Mouse (Mus musculus) right cerebral cortex, adult 2 months (tissue): ENCODE data around the gene Cpm.

Experiments
- DNase-seq, 2 experiments: peaks; one replicate each; pipeline ENCODE4 v3.0.0; 2021 to 2022; ENCODE audit warnings: low spot score in 2 of 2

The Cpm gene

GRCm38 (mm10) chr10:117647964-117648472 lies 18.7 kb downstream of the Cpm start:
- no peak for DNase-seq

- DNase-seq, result no peak
Measured at GRCm38 (mm10) chr10:117648643-117649042, 19.3 kb downstream of the Cpm start.

- DNase-seq, result no peak
Measured at GRCm38 (mm10) chr10:117649292-117650041, 20.2 kb downstream of the Cpm start.

- DNase-seq, result no peak
Measured at GRCm38 (mm10) chr10:117650042-117650655, 20.8 kb downstream of the Cpm start.

- DNase-seq, result no peak
Measured at GRCm38 (mm10) chr10:117650725-117651124, 21.4 kb downstream of the Cpm start.

GRCm38 (mm10) chr10:117651587-117652377 lies 22.5 kb downstream of the Cpm start:
- no peak for DNase-seq

- no peak for DNase-seq
Measured at GRCm38 (mm10) chr10:117652378-117652774, 23.1 kb downstream of the Cpm start.

GRCm38 (mm10) chr10:117652930-117653778 lies 23.9 kb downstream of the Cpm start:
- no peak for DNase-seq

- DNase-seq, result no peak
Measured at GRCm38 (mm10) chr10:117653779-117654173, 24.5 kb downstream of the Cpm start.

GRCm38 (mm10) chr10:117654576-117655123 lies 25.4 kb downstream of the Cpm start:
- DNase-seq, result no peak

GRCm38 (mm10) chr10:117655460-117655859 lies 26.2 kb downstream of the Cpm start:
- no peak for DNase-seq

GRCm38 (mm10) chr10:117655908-117656661 lies 26.8 kb downstream of the Cpm start:
- DNase-seq, result no peak

GRCm38 (mm10) chr10:117656662-117656962 lies 27.3 kb downstream of the Cpm start:
- DNase-seq, result no peak

GRCm38 (mm10) chr10:117656985-117657658 lies 27.8 kb downstream of the Cpm start:
- no peak for DNase-seq

GRCm38 (mm10) chr10:117657659-117658306 lies 28.5 kb downstream of the Cpm start:
- no peak for DNase-seq

GRCm38 (mm10) chr10:117658522-117659429 lies 29.5 kb downstream of the Cpm start:
- DNase-seq, result no peak

- DNase-seq, result no peak
Measured at GRCm38 (mm10) chr10:117659430-117659813, 30.1 kb downstream of the Cpm start.

- DNase-seq, result no peak
Measured at GRCm38 (mm10) chr10:117659819-117660218, 30.5 kb downstream of the Cpm start.
